Mouse (Mus musculus) intestine, embryonic 16.5 days (tissue): ENCODE measurements at regions not wholly inside any gene's neighbourhood (a gene's known extent, or its start where the extent isn't known, plus 50 kb on each side); places are given as distances from the start of the nearest gene placed in this dataset.
A peak's percentile ranks its signal among the peaks of the same experiment; 100 is the strongest.

Experiments used
- ATAC-seq: fragments of 200-750 bp; cut with Nextera tagmentation; 2 replicates; pipeline ENCODE4 v1.8.0; 2017; ENCODE audit warnings: moderate TSS enrichment, moderate library complexity
- H3K27ac ChIP-seq: fragments of 300-500 bp; sonication (generic); 2 replicates; pipeline ENCODE4 v1.5.1; 2014; ENCODE audit warnings: mild to moderate bottlenecking, low read length
- H3K27me3 ChIP-seq: fragments of 300-500 bp; sonication (generic); replicated peaks from 2 replicates; pipeline ENCODE4 v1.6.1; 2014; ENCODE audit warnings: low read length, control low read depth, mixed read lengths; ENCODE audit not compliant: control insufficient read depth, insufficient read depth
- H3K36me3 ChIP-seq: fragments of 300-500 bp; sonication (generic); 2 replicates; pipeline ENCODE4 v1.6.1; 2014; ENCODE audit warnings: low read length, control low read depth; ENCODE audit not compliant: control insufficient read depth, insufficient read depth
- H3K4me1 ChIP-seq: fragments of 300-500 bp; sonication (generic); 2 replicates; pipeline ENCODE4 v1.6.1; 2014; ENCODE audit warnings: low read length, control low read depth, mixed read lengths; ENCODE audit not compliant: control insufficient read depth, insufficient read depth
- H3K4me2 ChIP-seq: fragments of 300-500 bp; sonication (generic); 2 replicates; pipeline ENCODE4 v1.6.1; 2014; ENCODE audit warnings: low read depth, low read length, control low read depth
- H3K4me3 ChIP-seq: fragments of 300-500 bp; sonication (generic); 2 replicates; pipeline ENCODE4 v1.5.1; 2014; ENCODE audit warnings: mild to moderate bottlenecking, low read length
- H3K9ac ChIP-seq: fragments of 300-500 bp; sonication (generic); 2 replicates; pipeline ENCODE4 v1.6.1; 2014; ENCODE audit warnings: low read depth, low read length
- H3K9me3 ChIP-seq: fragments of 300-500 bp; sonication (generic); 2 replicates; pipeline ENCODE4 v1.6.1; 2016; ENCODE audit warnings: low read length, control low read depth; ENCODE audit not compliant: control insufficient read depth
- WGBS: fragments of 180-500 bp; shearing (Covaris S2); extraction: QIAGEN DNeasy Blood & Tissue Kit; methylation state at CpG from one replicate; pipeline ENCODE4 v1.1.7; 2014; 5-methylcytosine and 5-hydroxymethylcytosine counted together

DNA sequence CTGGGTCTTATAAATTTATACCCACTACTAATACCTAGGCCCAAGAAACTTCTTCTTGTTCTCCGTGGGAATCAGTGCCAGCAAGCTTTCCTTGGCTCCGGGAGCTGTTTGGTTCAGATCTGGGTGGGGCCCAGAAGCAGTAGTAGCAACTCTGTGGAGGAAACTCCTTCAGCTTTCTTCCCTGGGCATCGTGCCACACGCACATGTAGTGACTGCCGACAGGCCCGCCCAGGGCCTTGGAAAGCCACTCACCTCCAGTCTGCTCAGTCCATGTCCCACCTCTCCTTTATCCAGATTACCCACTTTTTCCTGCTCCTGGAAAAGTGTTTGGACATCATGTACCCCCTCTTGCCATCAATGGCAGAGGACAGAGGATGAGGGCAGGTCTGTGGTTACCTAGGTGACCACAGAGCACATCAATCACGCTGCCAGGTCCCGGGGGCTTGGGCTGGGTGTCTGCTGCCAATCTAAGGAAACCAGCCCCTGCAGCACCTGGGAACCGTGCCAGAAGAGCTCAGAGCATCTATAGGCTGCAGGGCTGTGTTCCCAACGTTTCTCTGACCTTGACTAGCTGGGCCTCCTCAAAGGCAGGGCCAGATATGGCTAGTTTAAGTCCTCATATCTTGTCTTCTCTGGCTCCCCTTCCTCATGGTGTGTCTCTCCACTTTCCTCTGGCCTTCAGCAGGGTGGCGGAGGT is 63.1 kb upstream of the Mef2a start:
- H3K4me2 ChIP-seq, result no peak overlapping the region
- no peak overlapping the region; the same call in 1 of the 2 replicates for H3K27ac ChIP-seq
- H3K4me3 ChIP-seq, result no peak overlapping the region
- no peaks in the 10 kb centered on the region for H3K27me3 ChIP-seq
- 55% methylated on average over 11 of the region's 11 CpGs for WGBS
- H3K9ac ChIP-seq, result no peak overlapping the region
- H3K36me3 ChIP-seq, result no peaks in the 10 kb centered on the region
- peaks cover 12% of the 10 kb centered on the region for H3K4me1 ChIP-seq
- peak; percentile 46; the same call in 1 of the 2 replicates for ATAC-seq
- H3K9me3 ChIP-seq, result no peaks in the 10 kb centered on the region

- Histone ChIP-seq H3K4me2 (no peak overlapping the region), H3K9ac (no peak overlapping the region), H3K4me1 (no peaks in the 10 kb centered on the region), H3K27me3 (no peaks in the 10 kb centered on the region), H3K27ac (no peak overlapping the region), H3K4me3 (no peak overlapping the region), H3K9me3 (no peaks in the 10 kb centered on the region), H3K36me3 (no peaks in the 10 kb centered on the region)
- 78% methylated on average over 7 of the region's 7 CpGs for WGBS
- no peak for ATAC-seq
Measured at GRCm38 (mm10) chr7:67430987-67431386, 58.3 kb upstream of the Mef2a start.

DNA sequence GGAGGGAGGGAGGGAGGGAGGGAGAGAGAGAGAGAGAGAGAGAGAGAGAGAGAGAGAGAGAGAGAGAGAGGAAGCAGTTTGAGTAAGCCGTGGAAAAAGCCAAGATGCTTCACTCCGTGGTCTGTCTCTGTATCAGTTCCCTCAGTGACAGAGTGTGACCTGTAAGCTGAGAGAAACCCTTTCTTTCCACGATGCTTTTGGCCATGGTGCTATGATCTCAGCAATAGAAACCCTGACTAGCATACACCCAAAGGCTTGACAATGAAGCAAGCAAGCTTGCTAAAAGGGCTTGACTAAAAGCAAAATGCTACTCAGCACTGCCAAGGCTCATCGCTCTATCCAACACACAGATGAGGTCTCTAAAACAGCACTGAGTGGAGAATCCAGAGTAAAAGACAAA is 57.4 kb upstream of the Mef2a start:
- H3K9me3 ChIP-seq, result no peaks in the 10 kb centered on the region
- no peak for ATAC-seq
- H3K4me3 ChIP-seq, result no peak overlapping the region
- H3K27ac ChIP-seq, result no peak overlapping the region
- no peak overlapping the region for H3K9ac ChIP-seq
- WGBS, result 78% methylated on average over 4 of the region's 4 CpGs
- no peaks in the 10 kb centered on the region for H3K27me3 ChIP-seq
- no peaks in the 10 kb centered on the region for H3K4me1 ChIP-seq
- no peak overlapping the region for H3K4me2 ChIP-seq
- no peaks in the 10 kb centered on the region for H3K36me3 ChIP-seq

- Histone ChIP-seq H3K9me3 (no peaks in the 10 kb centered on the region), H3K27ac (no peak overlapping the region), H3K27me3 (no peaks in the 10 kb centered on the region), H3K4me1 (no peaks in the 10 kb centered on the region), H3K4me3 (no peak overlapping the region), H3K9ac (no peak overlapping the region), H3K36me3 (no peaks in the 10 kb centered on the region), H3K4me2 (no peak overlapping the region)
- ATAC-seq, result no peak
- 92% methylated on average over 28 of the region's 28 CpGs for WGBS
Measured at GRCm38 (mm10) chr7:67429008-67429873, 56.6 kb upstream of the Mef2a start.

- Histone ChIP-seq H3K9ac (no peak overlapping the region), H3K4me3 (no peak overlapping the region), H3K36me3 (no peaks in the 10 kb centered on the region), H3K9me3 (no peaks in the 10 kb centered on the region), H3K4me2 (no peak overlapping the region), H3K27ac (no peak overlapping the region), H3K27me3 (no peaks in the 10 kb centered on the region), H3K4me1 (no peaks in the 10 kb centered on the region)
- WGBS, result 93% methylated on average over 3 of the region's 3 CpGs
- ATAC-seq, result no peak
Measured at GRCm38 (mm10) chr7:67428388-67428787, 55.7 kb upstream of the Mef2a start.

GRCm38 (mm10) chr7:67426076-67426475 is 53.4 kb upstream of the Mef2a start:
- no peak overlapping the region for H3K4me3 ChIP-seq
- ATAC-seq, result no peak
- H3K27me3 ChIP-seq, result no peaks in the 10 kb centered on the region
- no peak overlapping the region for H3K27ac ChIP-seq
- peaks cover 10% of the 10 kb centered on the region for H3K4me1 ChIP-seq
- H3K9ac ChIP-seq, result no peak overlapping the region
- no peaks in the 10 kb centered on the region for H3K9me3 ChIP-seq
- no peak overlapping the region for H3K4me2 ChIP-seq
- H3K36me3 ChIP-seq, result no peaks in the 10 kb centered on the region

DNA sequence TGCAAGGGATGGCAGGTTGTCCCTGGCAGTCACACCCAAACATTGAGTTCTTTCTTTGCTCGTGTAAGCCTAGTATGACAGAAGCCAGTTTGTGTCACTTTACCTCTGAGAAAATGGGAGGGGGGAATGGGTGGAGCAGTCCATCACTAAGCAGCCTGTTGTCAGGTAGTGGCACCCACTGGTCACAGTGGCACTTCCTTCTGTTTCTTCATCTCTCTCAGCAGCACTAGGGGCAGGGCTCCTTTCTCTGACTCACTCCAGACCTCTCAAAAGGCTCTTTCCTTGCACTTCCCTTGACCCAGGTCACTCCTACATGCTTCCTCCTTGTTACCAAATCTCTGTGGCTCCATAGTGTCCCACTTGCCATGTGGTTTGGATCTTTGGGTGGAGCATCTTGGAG is 52.9 kb upstream of the Mef2a start:
- no peaks in the 10 kb centered on the region for H3K36me3 ChIP-seq
- peaks cover 10% of the 10 kb centered on the region for H3K4me1 ChIP-seq
- no peak overlapping the region for H3K4me3 ChIP-seq
- H3K9ac ChIP-seq, result no peak overlapping the region
- 53% methylated on average over 1 of the region's 1 CpGs for WGBS
- ATAC-seq, result no peak
- no peak overlapping the region for H3K4me2 ChIP-seq
- H3K9me3 ChIP-seq, result no peaks in the 10 kb centered on the region
- no peak overlapping the region for H3K27ac ChIP-seq
- no peaks in the 10 kb centered on the region for H3K27me3 ChIP-seq

- H3K27me3 ChIP-seq, result no peaks in the 10 kb centered on the region
- no peak overlapping the region for H3K4me3 ChIP-seq
- no peaks in the 10 kb centered on the region for H3K9me3 ChIP-seq
- no peak overlapping the region for H3K9ac ChIP-seq
- no peak for ATAC-seq
- peaks cover 10% of the 10 kb centered on the region for H3K4me1 ChIP-seq
- H3K36me3 ChIP-seq, result no peaks in the 10 kb centered on the region
- no peak overlapping the region for H3K27ac ChIP-seq
- 64% methylated on average over 8 of the region's 8 CpGs for WGBS
- no peak overlapping the region for H3K4me2 ChIP-seq
Measured at GRCm38 (mm10) chr7:67424810-67425485, 52.3 kb upstream of the Mef2a start.
